Mouse (Mus musculus) embryonic facial prominence, embryonic 15.5 days (tissue): ENCODE data around the gene Wdcp. TPM values are rescaled to one million over a fixed set of nuclear protein-coding genes. Genes with fewer than 3 reads are reported as not detected.

Source experiments
- ATAC-seq: fragments of 200-750 bp; cut with Nextera tagmentation; 2 replicates; pipeline ENCODE4 v1.8.0; 2017; ENCODE audit warnings: low read depth, moderate TSS enrichment; ENCODE audit not compliant: insufficient number of reproducible peaks, low FRiP score, low TSS enrichment
- H3K27ac ChIP-seq: fragments of 300-500 bp; sonication (generic); replicated peaks from 2 replicates; pipeline ENCODE4 v1.5.1; 2015; ENCODE audit warnings: mild to moderate bottlenecking, inconsistent platforms
- H3K27me3 ChIP-seq: fragments of 300-500 bp; sonication (generic); 2 replicates; pipeline ENCODE4 v1.6.1; 2015; ENCODE audit warnings: inconsistent platforms
- H3K36me3 ChIP-seq: fragments of 300-500 bp; sonication (generic); 2 replicates; pipeline ENCODE4 v1.6.1; 2015; ENCODE audit warnings: mild to moderate bottlenecking, inconsistent platforms
- H3K4me1 ChIP-seq: fragments of 300-500 bp; sonication (generic); 2 replicates; pipeline ENCODE4 v1.6.1; 2015; ENCODE audit warnings: inconsistent platforms
- H3K4me2 ChIP-seq: fragments of 300-500 bp; sonication (generic); replicated peaks from 2 replicates; pipeline ENCODE4 v1.6.1; 2015; ENCODE audit warnings: mild to moderate bottlenecking, inconsistent platforms
- H3K4me3 ChIP-seq: fragments of 300-500 bp; sonication (generic); replicated peaks from 2 replicates; pipeline ENCODE4 v1.5.1; 2015; ENCODE audit warnings: mild to moderate bottlenecking, inconsistent platforms
- H3K9ac ChIP-seq: fragments of 300-500 bp; sonication (generic); 2 replicates; pipeline ENCODE4 v1.6.1; 2015; ENCODE audit warnings: inconsistent platforms
- H3K9me3 ChIP-seq: fragments of 300-500 bp; sonication (generic); replicated peaks from 2 replicates; pipeline ENCODE4 v1.6.1; 2016; ENCODE audit warnings: inconsistent platforms
- WGBS: fragments of 180-500 bp; shearing (Covaris S2); methylation state at CpG from one replicate; pipeline ENCODE4 v1.1.7; 2015; 5-methylcytosine and 5-hydroxymethylcytosine counted together
- polyA plus RNA-seq: library from polyadenylated mRNA; unstranded; fragments of >200 nt; fragmentation: Nextera tagmentation; extraction: Ambion mirVana; gene quantifications from 2 replicates; pipeline ENCODE4 v1.2.1, GENCODE M21; 2015

The Wdcp gene
- polyA plus RNA-seq, 1 experiment from 2014 or later = 18.2 TPM

GRCm38 (mm10) chr12:4889251-4889650 lies 46.1 kb downstream of the Wdcp start:
- no peak overlapping the region for H3K4me3 ChIP-seq
- H3K4me2 ChIP-seq = no peak overlapping the region
- no peak overlapping the region for H3K9ac ChIP-seq
- H3K27ac ChIP-seq = no peak overlapping the region
- ATAC-seq = no peak
- no peaks in the 10 kb centered on the region for H3K27me3 ChIP-seq
- H3K4me1 ChIP-seq = no peaks in the 10 kb centered on the region
- H3K36me3 ChIP-seq = peaks cover 18% of the 10 kb centered on the region; the same call in 1 of the 2 replicates
- WGBS = 83% methylated on average over 2 of the region's 2 CpGs
- H3K9me3 ChIP-seq = no peaks in the 10 kb centered on the region

- H3K4me2 ChIP-seq = no peak overlapping the region
- no peak overlapping the region for H3K9ac ChIP-seq
- no peak overlapping the region for H3K4me3 ChIP-seq
- ATAC-seq = no peak
- no peak overlapping the region for H3K27ac ChIP-seq
- no peaks in the 10 kb centered on the region for H3K4me1 ChIP-seq
- H3K9me3 ChIP-seq = no peaks in the 10 kb centered on the region
- 84% methylated on average over 1 of the region's 1 CpGs for WGBS
- no peaks in the 10 kb centered on the region for H3K27me3 ChIP-seq
- peaks cover 14% of the 10 kb centered on the region; the same call in 1 of the 2 replicates for H3K36me3 ChIP-seq
These were observed 46.8 kb downstream of the Wdcp start for GRCm38 (mm10) chr12:4889891-4890290.

- Histone ChIP-seq H3K9ac (no peak overlapping the region), H3K9me3 (no peaks in the 10 kb centered on the region), H3K4me1 (no peaks in the 10 kb centered on the region), H3K27me3 (no peaks in the 10 kb centered on the region), H3K4me2 (no peak overlapping the region), H3K27ac (no peak overlapping the region), H3K36me3 (no peaks in the 10 kb centered on the region; the same call in 1 of the 2 replicates), H3K4me3 (no peak overlapping the region)
- WGBS = 89% methylated on average over 5 of the region's 5 CpGs
- ATAC-seq = no peak
These were observed 54.9 kb downstream of the Wdcp start for GRCm38 (mm10) chr12:4898024-4898423.

- Histone ChIP-seq H3K4me3 (no peak overlapping the region), H3K9me3 (no peaks in the 10 kb centered on the region), H3K36me3 (no peaks in the 10 kb centered on the region), H3K9ac (no peak overlapping the region), H3K27me3 (no peaks in the 10 kb centered on the region), H3K27ac (no peak overlapping the region), H3K4me1 (no peaks in the 10 kb centered on the region), H3K4me2 (no peak overlapping the region)
- ATAC-seq = no peak
- WGBS = 78% methylated on average over 7 of the region's 7 CpGs
These were observed 62.8 kb downstream of the Wdcp start for GRCm38 (mm10) chr12:4905946-4906345.

GRCm38 (mm10) chr12:4906476-4906875 lies 63.4 kb downstream of the Wdcp start:
- Histone ChIP-seq H3K9ac (peak overlapping the region; percentile 59; the same call in 1 of the 2 replicates), H3K4me3 (peak overlapping the region; percentile 70), H3K36me3 (no peaks in the 10 kb centered on the region), H3K9me3 (no peaks in the 10 kb centered on the region), H3K27ac (no peak overlapping the region; the same call in 1 of the 2 replicates), H3K4me1 (no peaks in the 10 kb centered on the region), H3K4me2 (peak overlapping the region; percentile 73), H3K27me3 (no peaks in the 10 kb centered on the region)
- no peak for ATAC-seq
- WGBS = 52% methylated on average over 7 of the region's 7 CpGs

GRCm38 (mm10) chr12:4906951-4907906 lies 64.1 kb downstream of the Wdcp start, which contains the start of gene Ubxn2a:
TSS of gene Ubxn2a (minus strand) at chr12:4907705.
- peak within 1 kb of the TSS; percentile 59 for H3K9ac ChIP-seq
- H3K36me3 ChIP-seq = no peaks in the 10 kb centered on the region
- H3K4me3 ChIP-seq = peak within 1 kb of the TSS; percentile 70
- H3K4me2 ChIP-seq = peak within 1 kb of the TSS; percentile 73
- H3K27ac ChIP-seq = peak within 1 kb of the TSS; percentile 85
- no peaks in the 10 kb centered on the region for H3K9me3 ChIP-seq
- peak; percentile 94 for ATAC-seq
- H3K4me1 ChIP-seq = no peaks in the 10 kb centered on the region
- WGBS = under 1% methylated on average over 125 of the region's 125 CpGs
- no peaks in the 10 kb centered on the region for H3K27me3 ChIP-seq

GRCm38 (mm10) chr12:4908391-4908790 lies 65.3 kb downstream of the Wdcp start:
- H3K4me1 ChIP-seq = no peaks in the 10 kb centered on the region
- H3K4me2 ChIP-seq = no peak overlapping the region
- WGBS = 87% methylated on average over 7 of the region's 7 CpGs
- H3K27ac ChIP-seq = no peak overlapping the region
- no peaks in the 10 kb centered on the region for H3K36me3 ChIP-seq
- H3K27me3 ChIP-seq = no peaks in the 10 kb centered on the region
- H3K9ac ChIP-seq = no peak overlapping the region
- H3K4me3 ChIP-seq = no peak overlapping the region
- no peaks in the 10 kb centered on the region for H3K9me3 ChIP-seq
- no peak for ATAC-seq

Other genes starting within 250 kb of the Wdcp start
- gene Fam228a, start 104.9 kb upstream of the Wdcp start, polyA plus RNA-seq = 0.33 and 0.85 TPM in 2 replicates
- gene Pfn4, start 74.3 kb upstream of the Wdcp start, polyA plus RNA-seq = 3.3 and 5.1 TPM in 2 replicates
- 4.2 and 4.9 TPM in 2 replicates for gene Fam228b, start 74.0 kb upstream of the Wdcp start, polyA plus RNA-seq
- 194 and 197 TPM in 2 replicates for gene Sf3b6, start 25.8 kb upstream of the Wdcp start, polyA plus RNA-seq
- 11.3 and 12.7 TPM in 2 replicates for gene Fkbp1b, start 1.7 kb upstream of the Wdcp start, polyA plus RNA-seq
- gene Mfsd2b, start 31.1 kb downstream of the Wdcp start, polyA plus RNA-seq = 0.88 TPM in 2 replicates
- 24.7 and 28.0 TPM in 2 replicates for gene Ubxn2a, start 64.4 kb downstream of the Wdcp start, polyA plus RNA-seq
- gene Atad2b, start 74.0 kb downstream of the Wdcp start, polyA plus RNA-seq = 10.5 and 10.7 TPM in 2 replicates